Mouse (Mus musculus) MN1 (cell line): ENCODE data around the gene Serping1.
"Not testable (repeated sequence)": the region's sequence is repeated elsewhere in the genome, so short reads cannot be mapped to it uniquely, and the experiment has no call there.

Experiments used
- DNase-seq: peaks from one replicate; pipeline ENCODE4 v3.0.0-alpha.2; 2016; ENCODE audit warnings: low spot score

The Serping1 gene

GRCm38 (mm10) chr2:84775241-84775640 lies at the start of gene Serping1:
Gene Serping1 (minus strand): TSS chr2:84775444.
- no peak for DNase-seq

DNA sequence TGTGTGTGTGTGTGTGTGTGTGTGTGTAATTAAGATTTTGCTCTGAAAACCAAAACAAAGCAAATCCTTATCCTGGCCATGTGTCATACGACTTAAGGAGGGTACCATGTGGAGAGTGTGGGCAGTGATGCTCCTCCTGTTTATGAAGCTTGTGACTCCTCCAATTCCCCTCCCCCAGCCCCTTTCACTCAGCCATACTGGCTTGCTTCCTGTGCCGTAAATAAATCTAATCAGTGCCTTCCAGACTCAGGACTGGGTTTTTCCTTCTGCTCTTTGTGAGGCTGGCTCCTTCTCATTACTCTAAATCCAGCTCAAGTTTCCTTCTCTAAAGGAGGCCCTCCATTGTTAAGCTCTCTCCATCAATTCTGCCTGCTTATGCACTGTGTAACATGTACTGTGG lies 48.0 kb upstream of the Serping1 start:
- DNase-seq: peak; percentile 72

GRCm38 (mm10) chr2:84822552-84822951 lies 47.3 kb upstream of the Serping1 start, which contains the start of gene Smtnl1:
Gene Smtnl1 (minus strand): TSS chr2:84822652.
- no peak for DNase-seq

- no peak for DNase-seq
Measured at GRCm38 (mm10) chr2:84819861-84820260, 44.6 kb upstream of the Serping1 start.

GRCm38 (mm10) chr2:84812676-84813075 lies 37.4 kb upstream of the Serping1 start:
- no peak for DNase-seq

DNA sequence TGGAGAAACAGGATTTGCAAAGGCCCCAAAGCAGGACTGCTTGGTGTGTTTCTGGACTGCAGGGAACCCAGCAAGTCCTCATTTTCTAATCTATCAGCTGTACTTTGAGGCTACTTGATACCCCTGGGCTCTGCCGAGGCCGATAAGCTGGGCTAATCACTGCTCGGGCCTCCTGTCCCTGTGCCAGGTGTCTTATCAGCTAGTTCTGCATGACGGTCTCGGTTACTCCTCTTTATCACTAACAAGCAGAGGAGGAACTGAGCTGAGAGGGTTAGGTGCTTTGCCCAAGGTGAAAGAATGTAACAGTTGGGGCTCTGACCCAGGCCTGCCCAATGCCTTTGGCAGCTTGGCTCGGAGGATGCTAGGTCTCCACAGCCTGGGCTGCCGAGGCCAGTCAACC lies 36.6 kb upstream of the Serping1 start:
- DNase-seq: no peak

DNA sequence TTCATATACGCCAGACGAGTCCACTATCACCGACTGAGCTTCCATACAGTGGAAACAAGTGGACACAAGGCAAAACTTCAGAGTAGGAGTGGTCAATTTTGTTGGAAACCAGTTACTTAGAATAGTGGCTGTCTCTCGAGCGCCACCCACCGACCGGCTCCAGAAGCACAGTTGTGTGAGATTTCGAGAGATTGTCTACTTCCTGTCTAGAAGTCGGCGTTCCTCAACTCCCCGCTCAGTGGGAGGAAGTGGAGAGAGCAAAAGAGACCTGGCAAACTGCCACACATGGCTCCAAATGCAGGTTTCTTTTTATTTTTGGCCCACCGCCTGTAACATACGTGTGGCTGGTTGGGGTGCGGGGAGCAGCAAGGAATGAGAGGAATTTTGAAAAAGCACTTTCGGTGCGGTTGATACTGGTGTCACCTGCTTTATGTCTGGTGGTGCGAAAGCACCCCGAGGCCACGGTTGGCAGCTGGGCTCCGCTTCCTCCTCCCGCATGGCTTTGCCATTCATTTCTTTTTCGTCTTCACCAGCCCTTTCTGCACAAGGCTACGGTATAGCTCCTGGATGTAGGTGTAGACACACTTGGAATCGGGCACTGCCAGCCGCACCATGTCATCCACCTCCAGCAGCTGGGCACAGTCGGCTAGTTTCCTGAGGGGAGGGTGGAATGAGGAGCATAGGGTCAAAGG lies 35.8 kb upstream of the Serping1 start:
- no peak for DNase-seq

GRCm38 (mm10) chr2:84810526-84810885 lies 35.3 kb upstream of the Serping1 start:
- DNase-seq: no peak

- no peak for DNase-seq
Measured at GRCm38 (mm10) chr2:84809330-84809729, 34.1 kb upstream of the Serping1 start.

- DNase-seq: no peak
Measured at GRCm38 (mm10) chr2:84806546-84806945, 31.3 kb upstream of the Serping1 start.

GRCm38 (mm10) chr2:84803963-84804362 lies 28.7 kb upstream of the Serping1 start:
- DNase-seq: no peak

- not testable (repeated sequence) for DNase-seq
Measured at GRCm38 (mm10) chr2:84801223-84801622, 26.0 kb upstream of the Serping1 start.

GRCm38 (mm10) chr2:84800304-84800703 lies 25.1 kb upstream of the Serping1 start:
- no peak for DNase-seq

- DNase-seq: peak; percentile 90
Measured at GRCm38 (mm10) chr2:84799041-84799561, 23.9 kb upstream of the Serping1 start.

GRCm38 (mm10) chr2:84798493-84798921 lies 23.3 kb upstream of the Serping1 start, which contains the start of gene Ube2l6:
Gene Ube2l6 (plus strand): TSS chr2:84798828.
- peak; percentile 73 for DNase-seq

DNA sequence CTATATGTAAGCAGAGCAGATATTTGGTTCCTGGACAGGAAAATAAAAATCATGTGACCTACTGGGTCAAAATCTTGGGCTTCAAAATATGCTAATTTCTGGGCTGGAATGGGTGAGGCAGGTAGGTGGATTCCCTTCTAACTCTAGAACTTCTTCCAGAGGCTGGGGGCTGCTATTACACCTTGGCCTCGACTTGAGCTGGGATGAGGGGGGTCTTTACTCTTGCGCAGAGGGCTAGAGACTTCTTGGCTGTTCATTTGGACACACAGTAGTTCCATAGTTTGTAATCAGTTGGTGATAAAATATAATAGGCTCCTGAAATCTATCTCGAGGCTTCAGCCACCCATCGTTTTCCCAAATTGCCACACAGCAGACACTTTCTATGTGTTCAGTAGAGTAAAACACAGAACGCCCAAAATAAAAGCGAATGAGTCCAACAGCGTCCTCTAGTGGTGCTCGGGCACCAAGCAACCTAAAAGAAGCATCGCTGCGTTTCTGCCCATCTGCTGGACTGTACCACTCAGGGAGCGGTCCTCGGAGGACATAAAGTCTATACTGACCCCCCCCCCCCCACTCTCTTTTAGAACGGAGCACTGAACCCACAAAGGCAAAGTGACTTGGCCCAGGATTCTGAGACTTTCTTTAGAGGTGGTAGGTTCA lies 22.7 kb upstream of the Serping1 start:
- DNase-seq: peak; percentile 87

GRCm38 (mm10) chr2:84793871-84794270 lies 18.6 kb upstream of the Serping1 start:
- no peak for DNase-seq

DNA sequence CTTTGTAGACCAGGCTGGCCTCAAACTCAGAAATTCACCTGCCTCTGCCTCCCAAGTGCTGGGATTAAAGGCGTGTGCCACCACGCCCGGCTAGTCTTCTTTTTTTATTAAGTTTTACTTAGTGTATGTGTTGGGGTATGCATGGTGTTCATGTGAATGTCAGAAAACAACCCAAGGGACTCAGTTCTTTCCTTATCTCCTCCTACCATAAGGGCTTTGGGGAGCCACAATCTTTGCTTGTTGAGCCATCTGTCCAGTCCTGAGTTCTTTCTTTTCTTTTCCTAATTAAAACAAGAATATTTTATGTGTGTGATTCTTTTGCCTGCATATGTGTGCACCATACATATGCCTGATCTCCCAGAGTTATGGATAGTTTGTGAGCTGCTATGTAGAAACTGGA lies 17.9 kb upstream of the Serping1 start:
- DNase-seq: no peak

- no peak for DNase-seq
Measured at GRCm38 (mm10) chr2:84792516-84792915, 17.3 kb upstream of the Serping1 start.

GRCm38 (mm10) chr2:84790418-84790817 lies 15.2 kb upstream of the Serping1 start:
- no peak for DNase-seq

GRCm38 (mm10) chr2:84788316-84788715 lies 13.1 kb upstream of the Serping1 start:
- no peak for DNase-seq

DNA sequence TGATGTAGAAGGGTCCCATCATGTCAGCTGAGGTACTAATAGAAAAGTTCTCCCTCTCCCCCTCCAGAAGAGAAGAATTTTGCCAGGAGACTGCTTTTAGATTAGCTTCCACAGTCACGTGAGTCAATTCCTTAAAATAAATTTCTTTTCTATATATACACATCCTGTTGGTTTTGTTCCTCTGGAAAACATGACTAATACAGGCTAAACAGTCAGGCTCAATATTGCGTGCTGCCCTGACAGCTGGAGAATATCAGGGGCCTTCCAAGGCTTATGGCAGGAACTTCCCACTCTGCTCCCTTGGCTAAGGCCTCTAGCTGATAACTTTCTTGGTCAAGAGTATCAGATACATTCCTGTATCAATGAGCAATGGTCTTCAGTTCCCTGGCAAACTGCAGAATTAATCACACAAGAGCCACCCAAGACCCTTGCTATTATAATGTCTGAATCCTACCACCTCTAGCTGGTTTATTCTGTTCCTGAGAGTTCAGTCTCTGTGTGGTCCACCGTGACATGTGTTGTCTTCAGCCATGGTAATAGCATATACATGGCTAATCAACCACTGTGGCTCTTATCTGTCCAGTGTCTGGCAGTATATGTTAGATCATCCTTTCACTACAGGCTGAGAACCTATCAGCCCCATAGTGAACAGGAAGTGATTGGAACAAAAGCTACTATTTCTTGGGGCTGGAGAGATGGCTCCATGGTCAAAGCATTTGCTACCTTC lies 8.8 kb upstream of the Serping1 start:
- DNase-seq: no peak

DNA sequence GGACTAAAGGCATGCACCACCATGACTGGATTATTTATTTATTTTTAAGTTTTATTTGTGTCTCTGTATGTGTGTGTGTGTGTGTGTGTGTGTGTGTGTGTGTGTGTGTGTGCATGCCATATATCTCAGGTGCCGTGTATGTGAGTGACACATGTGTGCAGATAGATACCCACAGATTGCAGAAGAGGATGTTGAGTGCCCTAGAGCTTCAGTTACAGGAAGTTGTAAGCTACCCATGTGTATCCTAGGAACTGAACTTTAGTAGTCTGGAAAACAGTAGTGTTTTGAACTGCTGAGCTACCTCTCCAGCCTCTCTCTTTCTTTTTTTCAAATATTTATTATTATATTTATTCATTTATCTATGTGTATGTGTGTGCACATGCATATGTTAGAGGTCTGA lies 8.1 kb upstream of the Serping1 start:
- no peak for DNase-seq
